Mouse (Mus musculus) adrenal gland, postnatal 14 days (tissue): ENCODE results near the gene Cep78. TPM values are rescaled to one million over a fixed set of nuclear protein-coding genes. Genes with fewer than 3 reads are reported as not detected.

ENCODE experiments used
- DNase-seq: peaks from one replicate; pipeline ENCODE4 v3.0.0; 2021; ENCODE audit warnings: mixed read lengths
- total RNA-seq: library from RNA; stranded (reverse); gene quantifications from 2 replicates; pipeline ENCODE4 v1.2.3, GENCODE M21; 2021

The Cep78 gene
- total RNA-seq, 1 experiment from 2014 or later = 11.9 TPM

DNA sequence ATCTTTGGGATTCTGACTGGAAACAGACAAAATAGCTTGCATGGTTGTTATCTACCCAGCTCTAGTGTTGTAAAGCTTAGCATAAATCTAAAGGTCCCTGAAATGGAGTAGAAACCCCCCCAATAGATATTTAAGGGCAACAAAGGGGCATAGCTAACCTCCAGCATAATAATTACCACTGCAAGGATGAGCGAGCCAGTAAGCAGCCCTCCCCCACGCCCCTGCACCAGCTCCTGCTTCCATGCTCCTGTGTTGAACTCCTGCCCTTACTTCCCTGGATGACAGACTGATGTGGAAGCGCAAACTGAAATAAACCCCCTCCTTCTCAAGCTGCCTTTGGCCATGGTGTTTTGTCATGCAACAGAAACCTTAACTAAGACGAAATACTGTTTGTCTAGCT lies 11.4 kb downstream of the Cep78 start:
- no peak for DNase-seq

DNA sequence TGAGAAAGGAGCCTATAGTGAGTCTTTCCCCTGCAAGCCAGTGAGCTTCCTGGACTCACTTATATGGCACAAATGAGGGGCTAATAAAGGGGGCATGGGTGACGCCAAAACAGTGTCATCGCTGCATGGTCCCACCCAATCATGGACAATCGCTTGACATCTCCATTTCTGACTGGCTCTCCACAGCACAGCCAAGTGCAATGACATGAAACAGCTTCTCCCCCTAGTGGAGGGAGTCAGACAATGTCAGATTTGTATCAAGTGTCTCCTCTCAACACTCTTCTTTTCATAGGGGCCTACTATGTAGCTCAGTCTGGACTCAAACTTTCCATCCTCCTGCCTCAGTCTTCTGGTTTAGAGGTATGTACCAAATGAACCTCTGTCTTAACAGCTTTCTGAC lies 19.7 kb downstream of the Cep78 start:
- DNase-seq = peak; percentile 72

DNA sequence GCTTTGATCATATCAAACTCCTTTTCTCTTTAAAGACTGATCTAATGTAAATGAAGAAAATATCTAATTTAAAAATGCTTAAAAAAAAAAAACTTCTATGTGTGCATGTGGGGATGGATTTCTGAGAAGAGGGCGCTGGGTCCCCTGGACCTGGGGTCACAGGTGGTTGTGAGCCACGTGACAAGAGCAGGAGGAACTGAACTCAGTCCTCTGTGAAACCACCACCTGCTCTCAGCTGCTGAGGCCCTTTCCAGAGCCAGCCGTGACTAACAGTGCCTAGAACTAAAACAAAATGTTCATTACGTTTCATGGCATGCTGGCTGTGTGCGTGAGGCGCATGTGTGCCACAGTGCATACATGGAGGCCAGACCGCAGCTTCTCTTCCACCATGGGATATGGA lies 20.3 kb downstream of the Cep78 start:
- DNase-seq = no peak

DNA sequence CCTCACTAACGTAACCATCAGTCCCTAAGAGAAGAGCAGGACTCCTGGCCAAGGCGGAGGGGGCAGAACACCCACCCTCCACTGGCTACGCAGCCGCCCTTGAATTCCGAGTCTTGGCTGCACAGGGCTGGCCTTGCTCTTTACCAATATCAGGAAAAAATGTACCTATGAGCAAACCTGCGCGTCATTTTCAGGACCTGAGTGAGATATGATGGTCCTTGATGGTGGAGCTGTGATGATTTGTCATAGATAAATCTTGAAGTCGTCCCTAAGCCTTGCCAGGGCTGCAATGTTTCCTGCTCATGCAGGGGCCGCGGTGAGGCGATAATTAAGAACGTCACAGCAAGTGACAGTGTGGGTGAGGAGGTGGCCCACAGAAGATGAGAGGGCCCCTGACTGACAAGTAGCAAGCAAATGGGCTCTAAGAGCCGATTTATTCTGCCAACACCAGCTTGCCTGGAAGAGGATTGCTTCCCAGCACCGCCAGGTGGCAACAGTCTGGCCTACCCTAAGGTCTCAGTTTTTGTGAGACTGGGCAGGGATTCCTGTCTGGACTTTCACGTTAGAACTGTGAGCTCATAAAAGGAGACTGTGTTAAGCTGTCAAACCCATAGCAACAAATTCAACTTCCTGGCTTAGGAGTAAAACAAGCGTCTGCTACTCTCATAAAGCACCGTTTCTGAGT lies 21.6 kb downstream of the Cep78 start:
- DNase-seq = peak; percentile 75

DNA sequence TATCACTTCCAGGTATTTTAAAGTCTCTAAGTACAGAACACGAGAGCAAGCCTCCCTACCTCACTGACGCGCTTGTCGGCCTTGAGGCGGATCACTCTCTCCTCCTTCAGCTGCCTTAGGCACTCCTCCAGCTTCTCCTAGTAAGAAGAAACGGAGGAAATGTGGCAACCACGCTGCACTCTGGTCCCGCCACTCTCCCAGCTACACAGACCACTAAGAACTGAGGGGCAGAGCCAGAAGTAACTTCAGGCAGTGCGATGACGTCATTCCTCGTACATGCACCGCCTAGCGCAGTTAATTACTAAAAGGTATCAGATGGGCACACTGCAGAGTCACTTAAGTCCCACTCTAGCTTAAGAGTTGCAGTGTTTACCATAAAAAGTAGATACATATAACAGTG lies 22.5 kb downstream of the Cep78 start:
- peak; percentile 30 for DNase-seq

DNA sequence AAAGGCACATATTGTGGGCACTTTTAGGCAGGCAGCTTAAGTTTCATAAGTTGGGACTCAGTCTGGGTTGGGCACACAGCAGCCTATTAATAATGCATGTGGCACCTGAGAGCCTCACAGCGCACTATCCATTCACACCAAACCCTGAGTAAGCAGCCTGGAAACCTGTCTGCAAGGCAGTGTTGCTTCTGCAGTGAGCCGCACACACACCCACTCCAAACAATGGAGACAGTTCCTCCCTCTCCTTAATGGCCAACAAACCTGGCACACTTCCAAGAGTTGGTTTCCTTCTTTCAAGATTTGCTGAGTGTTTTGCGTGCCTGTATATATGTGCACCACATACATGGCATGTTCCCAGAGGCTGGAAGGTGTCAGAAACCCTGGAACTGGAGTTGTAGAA lies 34.6 kb downstream of the Cep78 start:
- DNase-seq = no peak

DNA sequence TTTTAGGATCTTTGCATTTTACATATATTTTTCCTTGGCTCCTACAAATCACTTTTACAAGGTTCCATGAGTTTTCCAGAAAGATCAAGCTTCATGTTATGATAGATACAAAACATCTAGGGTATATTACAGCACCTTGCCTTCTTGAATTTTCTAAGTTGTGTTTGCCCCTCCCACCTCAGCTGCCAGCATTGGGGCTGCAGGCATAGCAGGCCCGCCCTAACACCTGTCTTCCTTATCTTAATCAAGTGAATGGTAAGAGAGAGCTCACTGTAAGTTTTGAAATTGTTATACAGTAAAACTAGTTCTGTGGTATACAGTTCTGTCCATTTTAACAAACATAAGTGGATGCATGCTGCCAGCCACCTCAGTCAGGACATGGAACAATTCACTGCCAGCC lies 35.9 kb downstream of the Cep78 start:
- DNase-seq = no peak

DNA sequence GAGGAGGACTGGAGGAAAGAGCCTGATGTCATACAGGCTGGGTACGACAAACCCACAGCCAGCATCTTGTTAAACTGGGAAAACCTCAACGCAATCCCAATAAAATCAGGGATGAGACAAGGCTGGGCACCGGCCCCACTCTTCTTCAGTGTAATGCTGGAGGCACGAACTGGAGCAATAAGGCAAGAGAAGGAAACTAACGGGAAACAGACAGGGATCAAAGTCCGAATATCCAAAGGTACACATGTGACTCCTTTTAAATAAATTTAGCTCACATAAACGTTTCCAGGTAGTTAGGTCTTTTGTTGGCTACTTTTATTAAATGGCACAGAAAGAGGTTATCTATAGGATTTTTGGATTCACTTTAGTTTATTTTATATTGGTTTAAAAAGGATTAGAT lies 36.4 kb downstream of the Cep78 start:
- DNase-seq = no peak

DNA sequence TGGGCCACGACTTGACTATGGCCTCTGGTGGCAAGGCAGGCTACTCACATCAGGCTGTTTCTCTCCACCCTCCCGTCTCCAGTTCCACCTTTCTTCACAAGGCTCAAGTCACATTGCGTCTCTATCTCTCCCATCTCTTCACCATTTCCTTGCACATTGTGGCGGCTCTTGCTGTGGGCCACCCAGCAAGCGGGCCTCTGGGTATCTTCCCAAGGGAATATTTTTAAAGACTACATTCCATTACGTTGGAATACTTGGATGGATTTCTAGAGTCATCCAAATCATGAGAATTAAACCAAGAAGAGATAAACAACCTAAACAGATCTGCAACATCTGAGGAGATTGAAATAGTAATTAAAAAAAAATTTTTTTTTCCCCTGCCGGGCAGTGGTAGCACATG lies 37.6 kb downstream of the Cep78 start, which contains the start of gene Psat1:
Gene Psat1 (minus strand): TSS at position 101 of the 400 bp plus-strand sequence.
- no peak for DNase-seq

DNA sequence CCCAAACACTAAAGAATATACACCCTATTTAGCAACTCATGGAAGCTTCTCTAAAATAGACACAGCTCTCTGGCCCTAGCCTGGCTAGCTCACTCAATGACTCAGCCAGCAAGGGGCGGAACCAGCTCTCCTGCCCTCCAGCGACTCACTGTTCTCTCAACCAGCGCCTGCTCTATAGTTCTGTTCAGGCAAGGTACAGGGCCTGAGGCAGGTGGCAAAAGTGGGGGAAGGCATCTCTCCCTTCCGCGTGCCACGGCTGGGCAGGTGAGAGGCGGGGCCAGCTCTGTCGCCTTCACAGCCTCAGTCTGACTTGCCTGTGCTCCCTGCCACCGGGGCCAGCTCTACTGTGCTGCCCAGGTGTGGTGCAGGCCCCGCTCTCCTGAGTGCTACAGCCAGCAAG lies 38.1 kb downstream of the Cep78 start:
- peak; percentile 58 for DNase-seq

DNA sequence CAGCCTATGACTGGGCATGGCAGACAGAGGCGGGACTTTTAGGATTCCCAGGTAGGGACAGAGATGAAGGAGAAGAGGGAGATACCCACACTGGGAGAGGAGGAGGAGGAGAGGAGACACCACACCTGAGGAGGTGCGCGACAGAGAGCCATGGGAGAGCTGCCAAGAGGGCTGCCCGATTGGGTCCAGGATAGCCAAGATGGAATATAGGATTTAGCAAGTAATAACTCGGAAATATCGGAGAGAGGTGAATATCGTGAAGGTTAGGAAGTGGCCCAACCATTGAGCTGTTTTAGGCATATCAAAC lies 41.7 kb downstream of the Cep78 start:
- no peak for DNase-seq

DNA sequence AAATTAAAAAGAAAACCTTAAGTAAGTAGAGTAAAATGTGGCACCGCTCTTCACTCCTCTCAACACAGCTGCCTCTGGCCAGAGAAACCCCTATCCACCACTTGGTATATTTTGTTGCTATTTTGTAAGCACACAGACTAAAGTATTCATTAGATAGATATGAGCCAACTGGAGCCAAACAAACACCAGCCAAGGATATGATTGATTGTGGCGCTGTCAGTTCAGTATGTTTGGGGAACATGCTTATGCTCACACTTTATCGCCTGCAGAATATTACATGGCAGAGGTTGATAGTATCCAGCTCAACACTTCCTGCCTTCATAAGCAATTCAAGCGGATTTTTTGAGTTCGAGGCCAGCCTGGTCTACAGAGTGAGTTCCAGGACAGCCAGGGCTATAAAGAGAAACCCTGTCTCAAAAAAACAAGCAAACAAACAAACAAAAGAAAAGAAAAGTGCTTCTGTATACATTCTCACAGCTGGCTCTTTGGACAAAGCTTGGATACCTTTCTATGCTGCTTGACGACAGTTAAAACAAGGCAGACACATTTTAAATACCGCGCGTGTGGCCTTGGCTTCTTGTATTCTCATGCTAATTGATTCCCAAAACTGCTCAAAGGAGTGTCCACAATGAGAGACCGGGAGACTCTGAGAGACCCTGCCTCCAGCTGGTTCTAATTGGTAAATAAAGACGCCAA lies 42.2 kb downstream of the Cep78 start:
- DNase-seq = no peak

DNA sequence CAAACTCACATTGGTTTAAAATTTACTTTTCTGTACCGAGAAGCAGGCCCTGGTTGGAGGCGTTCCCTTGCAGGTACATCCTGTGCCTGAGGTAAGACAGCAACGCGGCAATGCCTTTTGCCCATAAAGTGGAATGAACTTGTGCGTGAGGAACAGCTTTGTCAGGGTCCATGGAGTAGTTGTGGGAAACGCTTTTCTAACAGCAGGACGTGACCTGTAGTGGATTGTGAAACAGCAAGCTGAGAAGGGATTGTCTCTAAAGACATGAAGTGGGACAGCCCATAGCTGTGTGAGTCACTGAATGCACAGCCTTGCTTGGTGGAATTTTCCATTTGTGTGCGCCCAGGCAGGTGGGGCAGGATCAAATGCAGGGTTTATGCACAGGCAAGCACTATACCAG lies 43.4 kb downstream of the Cep78 start:
- DNase-seq = peak; percentile 27

DNA sequence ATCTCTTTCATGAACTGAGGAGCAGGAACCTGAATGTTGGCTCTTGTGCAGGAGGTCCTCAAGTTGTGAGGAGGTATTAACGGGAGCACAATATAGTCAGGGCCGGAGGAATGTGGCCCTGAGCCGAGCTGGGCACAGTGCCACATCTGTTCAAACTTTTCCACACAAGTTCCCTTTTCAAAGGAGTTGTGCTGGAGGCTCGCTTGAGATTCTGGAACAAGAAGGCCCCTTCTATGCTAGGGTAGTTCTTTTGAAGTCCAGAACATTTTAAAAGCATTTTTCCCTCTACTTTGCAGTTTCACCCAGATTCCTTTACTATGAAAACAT lies 59.1 kb downstream of the Cep78 start:
- peak; percentile 88 for DNase-seq

DNA sequence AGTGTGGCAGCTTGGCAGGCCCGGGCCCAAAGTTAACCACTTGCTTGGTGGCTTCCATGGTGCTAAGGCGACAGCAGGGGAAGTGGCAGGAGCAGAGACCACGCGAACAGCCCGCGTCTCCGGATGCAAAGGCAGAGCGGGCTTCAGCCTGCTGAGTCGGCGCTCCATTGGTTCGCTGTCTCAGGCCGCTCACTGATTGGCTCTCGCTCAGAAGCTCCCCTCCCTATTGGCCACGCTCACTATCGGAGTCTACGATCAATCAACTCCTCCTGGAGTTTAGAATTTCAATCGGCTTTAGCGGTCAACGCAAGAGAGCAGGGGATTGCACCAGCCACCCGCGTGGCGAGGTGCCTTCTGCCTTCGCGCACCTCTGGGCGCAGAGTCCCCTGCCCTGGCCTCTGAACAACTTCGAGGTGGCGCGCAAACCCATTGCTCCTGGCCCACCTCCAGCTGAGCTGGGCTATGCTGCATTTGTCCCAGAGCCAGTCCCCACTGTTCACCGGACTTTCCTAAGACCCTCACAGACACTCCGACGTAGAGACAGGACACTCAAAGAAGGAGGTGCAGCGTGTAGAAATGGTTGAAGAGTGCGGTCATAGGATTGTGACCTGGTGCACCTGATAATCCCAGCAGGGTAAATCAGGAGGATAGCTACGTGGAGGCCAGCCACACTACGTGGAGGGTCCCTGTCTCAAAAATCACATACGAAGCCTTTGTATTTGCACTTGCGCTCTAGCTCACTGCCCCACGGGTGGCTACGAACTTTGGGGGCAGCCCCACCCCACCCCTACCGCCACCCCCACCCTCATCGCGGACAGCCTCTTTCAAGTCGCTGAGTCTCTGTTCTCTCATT lies 59.7 kb downstream of the Cep78 start:
- peak; percentile 94 for DNase-seq

DNA sequence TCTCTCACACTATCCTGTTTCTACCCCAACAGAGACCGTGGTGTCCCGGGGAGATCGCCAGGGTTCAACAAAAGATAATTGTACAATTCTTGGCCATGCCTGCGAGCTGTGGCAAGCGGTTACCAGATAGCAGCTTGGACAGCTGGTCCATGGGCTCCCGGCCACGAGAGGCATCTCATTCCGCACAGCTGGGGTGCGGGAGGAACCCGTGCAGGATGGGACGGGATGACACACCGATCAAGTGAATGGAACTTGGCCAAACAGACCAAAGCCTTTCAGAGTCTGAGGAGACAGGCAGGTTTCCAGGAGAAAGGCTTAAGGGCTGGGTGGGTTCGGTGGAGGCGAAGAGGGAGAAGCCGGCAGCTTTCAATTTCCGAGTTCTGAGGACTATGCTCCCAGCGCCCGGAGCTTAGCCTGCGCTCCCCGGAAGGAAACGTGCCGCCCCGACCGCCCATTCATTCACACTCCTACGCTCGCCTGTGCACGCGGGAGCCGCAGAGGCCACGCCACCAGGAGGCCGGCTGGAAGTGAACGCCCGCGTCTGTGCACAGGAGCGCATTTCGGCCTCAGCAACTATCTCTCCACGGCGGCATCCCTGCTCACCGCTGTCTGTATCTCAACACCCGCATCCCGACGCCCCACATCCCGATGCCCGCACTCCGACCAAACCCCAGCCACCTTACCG lies 60.5 kb downstream of the Cep78 start:
- peak; percentile 79 for DNase-seq

DNA sequence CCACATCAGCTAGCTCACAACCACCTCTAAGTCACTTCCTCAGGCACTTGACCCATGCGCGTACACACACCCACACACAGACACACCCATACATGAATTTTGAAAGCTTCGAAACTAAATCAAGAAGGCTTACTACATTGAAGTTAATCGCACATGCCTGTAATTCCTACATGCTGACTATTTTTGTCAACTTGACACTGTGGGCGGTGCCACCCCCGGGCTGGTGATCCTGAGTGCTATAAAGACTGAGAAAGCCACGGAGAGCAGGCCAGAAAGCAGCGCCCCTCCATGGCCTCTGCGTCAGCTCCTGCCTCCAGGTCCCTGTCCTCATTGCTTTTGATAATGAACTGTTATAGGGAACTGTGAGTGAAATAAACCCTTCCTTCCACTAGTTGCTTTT lies 61.4 kb downstream of the Cep78 start:
- peak; percentile 74 for DNase-seq

DNA sequence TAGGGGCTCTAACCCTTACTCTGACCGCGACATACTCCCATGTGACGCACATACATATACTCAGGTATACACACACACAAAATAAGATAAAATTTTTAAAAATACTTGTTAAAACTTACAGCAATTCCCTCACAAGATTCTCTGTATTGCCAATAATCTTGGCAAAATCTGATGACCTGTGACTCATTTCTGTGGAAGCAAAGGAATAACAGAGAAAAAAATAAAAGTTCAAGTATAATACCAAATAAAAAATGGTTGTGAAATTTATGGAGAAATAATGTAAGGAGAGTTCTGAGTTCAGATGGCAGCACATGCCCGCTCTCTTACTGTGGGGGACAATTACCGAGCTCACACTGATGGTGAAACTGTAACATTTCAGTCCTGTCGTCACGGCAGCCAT lies 65.5 kb downstream of the Cep78 start:
- no peak for DNase-seq

DNA sequence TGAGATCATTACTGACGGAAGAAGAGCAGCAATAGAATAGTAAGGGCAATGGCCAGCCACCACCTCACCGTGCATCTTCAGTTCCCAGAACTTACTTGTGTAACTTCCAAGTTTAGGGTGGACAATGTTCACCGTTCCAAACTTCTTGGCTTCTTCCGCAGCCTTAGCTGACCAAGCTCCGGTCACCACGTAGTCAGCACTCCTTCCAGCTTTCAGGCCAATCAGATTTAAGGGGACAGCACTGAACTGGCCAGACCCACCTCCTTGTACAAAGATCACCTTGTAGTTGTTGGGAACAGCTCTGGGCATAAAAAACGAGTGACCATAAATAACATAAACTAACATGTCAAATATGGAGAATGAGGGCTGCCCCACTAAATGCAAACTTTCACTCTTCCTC lies 66.7 kb downstream of the Cep78 start:
- no peak for DNase-seq

DNA sequence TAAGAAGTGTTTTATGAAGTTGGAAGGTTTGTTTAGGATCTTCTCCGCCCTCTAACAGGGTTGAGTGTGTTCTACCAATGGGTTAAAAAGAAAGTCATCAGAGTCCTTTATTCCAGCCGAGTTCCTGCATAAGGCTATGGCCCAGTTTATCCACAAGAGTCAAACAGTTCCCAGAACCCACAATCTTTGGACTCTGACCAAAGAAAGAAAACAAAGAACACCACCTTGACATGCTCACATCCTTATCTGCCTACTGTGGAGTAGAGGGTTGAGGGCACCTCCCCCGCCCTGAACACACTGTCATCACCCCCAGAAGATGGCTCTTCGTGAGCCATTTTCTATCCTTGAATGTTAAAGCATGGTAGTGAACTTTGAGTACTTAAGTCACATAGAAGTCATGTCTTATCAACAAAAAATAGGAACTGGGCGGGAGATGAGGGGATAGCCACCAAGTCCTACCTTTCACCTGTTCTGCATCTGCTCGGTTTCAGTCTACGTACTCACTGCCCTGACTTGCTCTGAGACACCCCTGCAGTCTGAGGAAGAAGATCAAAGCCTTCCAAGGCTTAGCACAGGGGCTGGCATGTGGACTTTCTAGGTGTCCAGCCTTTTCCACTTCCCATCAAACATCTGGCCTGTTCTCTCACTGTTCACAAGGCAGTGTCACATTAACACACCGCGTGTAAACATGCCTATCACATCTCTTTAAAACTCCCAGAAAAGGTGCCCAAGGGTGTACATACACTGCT lies 71.4 kb downstream of the Cep78 start:
- no peak for DNase-seq

DNA sequence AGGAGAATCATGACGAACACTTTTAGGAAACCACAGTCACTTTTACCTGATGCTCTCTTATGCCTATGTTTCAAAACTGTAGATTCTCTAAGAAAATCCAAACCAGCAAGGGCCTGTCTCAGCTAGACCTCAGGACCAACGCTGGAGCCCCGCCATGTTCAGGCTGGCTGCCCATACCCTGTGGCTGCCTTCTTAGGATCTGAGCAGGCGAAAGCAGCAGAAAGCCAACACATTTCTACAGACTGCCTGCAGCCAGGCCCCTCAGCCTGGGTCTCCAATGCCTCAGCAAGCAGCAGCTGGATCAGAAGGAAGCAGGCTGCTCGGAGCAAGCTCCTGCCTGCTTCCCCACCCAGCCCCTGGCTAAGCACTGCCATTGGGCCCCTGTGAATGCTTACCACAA lies 73.3 kb downstream of the Cep78 start:
- DNase-seq = no peak

DNA sequence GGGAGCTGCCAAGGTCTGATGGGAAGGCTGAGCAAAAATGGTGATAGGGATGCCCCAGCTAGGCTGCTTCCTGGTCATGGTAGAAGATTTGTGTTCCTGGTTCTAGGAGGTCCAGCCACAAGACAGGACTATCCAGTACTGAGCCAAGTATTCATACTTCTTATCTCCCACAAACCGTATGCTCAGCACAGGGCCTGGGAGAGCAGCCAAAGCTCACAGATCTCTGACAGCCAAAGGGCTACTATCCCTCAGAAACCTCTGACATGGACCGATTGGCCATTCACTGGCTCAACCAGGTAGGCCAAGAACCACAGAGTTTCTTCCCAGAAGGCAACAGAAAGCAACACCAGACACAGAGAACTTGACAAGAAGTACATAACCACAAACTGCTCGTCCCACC lies 73.8 kb downstream of the Cep78 start:
- DNase-seq = no peak
